Mouse (Mus musculus): ENCODE measurements at regions not wholly inside any gene's neighbourhood (a gene's known extent, or its start where the extent isn't known, plus 50 kb on each side); places are given as distances from the start of the nearest gene placed in this dataset.

GRCm38 (mm10) chr6:91573487-91573886, 57.8 kb downstream of the Lsm3 start:
- ATAC-seq (ENCODE audit: extremely low read depth, insufficient number of reproducible peaks, low FRiP score, poor library complexity, severe bottlenecking), result no peak

GRCm38 (mm10) chr6:91574414-91574813, 58.7 kb downstream of the Lsm3 start:
- no peak for ATAC-seq (ENCODE audit: extremely low read depth, insufficient number of reproducible peaks, low FRiP score, poor library complexity, severe bottlenecking)

GRCm38 (mm10) chr6:91575662-91576364, 60.1 kb downstream of the Lsm3 start:
- ATAC-seq (ENCODE audit: extremely low read depth, insufficient number of reproducible peaks, low FRiP score, poor library complexity, severe bottlenecking), result peak; percentile 59

- ATAC-seq (ENCODE audit: extremely low read depth, insufficient number of reproducible peaks, low FRiP score, poor library complexity, severe bottlenecking), result no peak
Observed at GRCm38 (mm10) chr6:91576906-91577305, 61.2 kb downstream of the Lsm3 start.

GRCm38 (mm10) chr6:91579666-91580065, 63.9 kb downstream of the Lsm3 start:
- no peak for ATAC-seq (ENCODE audit: extremely low read depth, insufficient number of reproducible peaks, low FRiP score, poor library complexity, severe bottlenecking)

- no peak for ATAC-seq (ENCODE audit: extremely low read depth, insufficient number of reproducible peaks, low FRiP score, poor library complexity, severe bottlenecking)
Observed at GRCm38 (mm10) chr6:91580607-91581006, 64.9 kb downstream of the Lsm3 start.

GRCm38 (mm10) chr6:91582338-91582737, 66.6 kb downstream of the Lsm3 start:
- no peak for ATAC-seq (ENCODE audit: extremely low read depth, insufficient number of reproducible peaks, low FRiP score, poor library complexity, severe bottlenecking)

GRCm38 (mm10) chr6:91583346-91583745, 67.6 kb downstream of the Lsm3 start:
- no peak for ATAC-seq (ENCODE audit: extremely low read depth, insufficient number of reproducible peaks, low FRiP score, poor library complexity, severe bottlenecking)

GRCm38 (mm10) chr6:91585543-91585942, 69.8 kb downstream of the Lsm3 start:
- ATAC-seq (ENCODE audit: extremely low read depth, insufficient number of reproducible peaks, low FRiP score, poor library complexity, severe bottlenecking), result no peak

GRCm38 (mm10) chr6:91589181-91589580, 73.5 kb downstream of the Lsm3 start:
- no peak for ATAC-seq (ENCODE audit: extremely low read depth, insufficient number of reproducible peaks, low FRiP score, poor library complexity, severe bottlenecking)

GRCm38 (mm10) chr6:91590395-91590794, 74.7 kb downstream of the Lsm3 start:
- no peak for ATAC-seq (ENCODE audit: extremely low read depth, insufficient number of reproducible peaks, low FRiP score, poor library complexity, severe bottlenecking)

GRCm38 (mm10) chr6:91590806-91591571, 75.3 kb downstream of the Lsm3 start:
- ATAC-seq (ENCODE audit: extremely low read depth, insufficient number of reproducible peaks, low FRiP score, poor library complexity, severe bottlenecking), result no peak

GRCm38 (mm10) chr6:91592651-91593050, 76.9 kb downstream of the Lsm3 start:
- ATAC-seq (ENCODE audit: extremely low read depth, insufficient number of reproducible peaks, low FRiP score, poor library complexity, severe bottlenecking), result no peak

GRCm38 (mm10) chr6:91598942-91599341, 83.2 kb downstream of the Lsm3 start:
- no peak for ATAC-seq (ENCODE audit: extremely low read depth, insufficient number of reproducible peaks, low FRiP score, poor library complexity, severe bottlenecking)

- no peak for ATAC-seq (ENCODE audit: extremely low read depth, insufficient number of reproducible peaks, low FRiP score, poor library complexity, severe bottlenecking)
Observed at GRCm38 (mm10) chr6:91600116-91600515, 83.7 kb upstream of the Slc6a6 start.

GRCm38 (mm10) chr6:91606634-91607215, 77.1 kb upstream of the Slc6a6 start:
- no peak for ATAC-seq (ENCODE audit: extremely low read depth, insufficient number of reproducible peaks, low FRiP score, poor library complexity, severe bottlenecking)

- no peak for ATAC-seq (ENCODE audit: extremely low read depth, insufficient number of reproducible peaks, low FRiP score, poor library complexity, severe bottlenecking)
Observed at GRCm38 (mm10) chr6:91607613-91608272, 76.1 kb upstream of the Slc6a6 start.

GRCm38 (mm10) chr6:91609671-91610070, 74.2 kb upstream of the Slc6a6 start:
- ATAC-seq (ENCODE audit: extremely low read depth, insufficient number of reproducible peaks, low FRiP score, poor library complexity, severe bottlenecking), result no peak

- no peak for ATAC-seq (ENCODE audit: extremely low read depth, insufficient number of reproducible peaks, low FRiP score, poor library complexity, severe bottlenecking)
Observed at GRCm38 (mm10) chr6:91615022-91615421, 68.8 kb upstream of the Slc6a6 start.

GRCm38 (mm10) chr6:91616541-91616940, 67.3 kb upstream of the Slc6a6 start:
- ATAC-seq (ENCODE audit: extremely low read depth, insufficient number of reproducible peaks, low FRiP score, poor library complexity, severe bottlenecking), result no peak

All from neutrophil, adult 5-6 weeks (primary cell).